Mouse (Mus musculus) urinary bladder, adult 2 months (tissue): ENCODE data around the gene Man2b1. TPM values are rescaled to one million over a fixed set of nuclear protein-coding genes. Genes with fewer than 3 reads are reported as not detected.
"Not testable (repeated sequence)": the region's sequence is repeated elsewhere in the genome, so short reads cannot be mapped to it uniquely, and the experiment has no call there.

Source experiments
- DNase-seq: peaks from one replicate; pipeline ENCODE4 v3.0.0; 2022; ENCODE audit warnings: low spot score
- polyA plus RNA-seq: library from polyadenylated mRNA; depleted of rRNA; stranded (reverse); fragments of >200 nt; gene quantifications from 2 replicates; pipeline ENCODE4 v1.2.3, GENCODE M21; 2012

Gene Man2b1
- polyA plus RNA-seq, 1 experiment: 74.8 TPM

- no peak for DNase-seq
Observed at GRCm38 (mm10) chr8:85074167-85074566, 8.9 kb upstream of the Man2b1 start.

DNA sequence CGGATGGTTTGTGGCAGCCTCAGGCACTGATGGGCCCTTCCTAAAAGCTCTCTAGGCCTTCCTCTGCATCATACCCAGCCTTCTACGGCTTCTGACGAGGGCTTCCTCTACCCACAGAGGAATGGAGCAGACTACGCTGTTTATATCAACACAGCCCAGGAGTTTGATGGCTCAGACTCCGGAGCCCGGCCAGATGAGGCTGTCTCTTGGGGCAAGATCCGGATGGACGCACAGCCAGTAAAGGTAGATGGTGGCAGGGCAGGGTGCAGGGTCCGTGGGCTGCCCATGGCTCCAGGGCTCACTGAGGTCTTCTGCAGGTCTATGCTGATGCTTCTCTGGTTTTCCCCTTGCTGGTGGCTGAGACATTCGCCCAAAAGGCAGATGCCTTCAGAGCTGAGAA lies 8.5 kb upstream of the Man2b1 start:
- DNase-seq: no peak

DNA sequence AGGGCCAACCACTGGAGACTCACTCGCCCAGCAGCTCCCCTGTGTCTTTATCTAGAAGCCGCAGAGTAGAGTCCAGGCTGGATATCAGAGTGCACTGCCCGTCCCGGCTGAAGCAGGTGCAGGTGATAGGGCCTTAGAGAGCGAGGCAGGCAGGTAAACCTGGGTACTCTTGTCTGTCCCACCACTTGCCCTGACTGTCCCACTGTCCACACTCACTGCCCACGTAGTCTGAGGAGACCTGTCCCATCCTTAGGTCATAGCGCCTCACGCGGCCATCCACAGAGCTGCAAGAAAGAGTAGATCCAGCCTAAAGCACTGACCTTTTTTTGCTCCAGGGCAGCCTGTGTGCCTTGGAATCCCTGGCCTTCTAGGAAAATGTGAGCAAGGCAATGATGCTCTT lies 7.1 kb upstream of the Man2b1 start:
- DNase-seq: no peak

DNA sequence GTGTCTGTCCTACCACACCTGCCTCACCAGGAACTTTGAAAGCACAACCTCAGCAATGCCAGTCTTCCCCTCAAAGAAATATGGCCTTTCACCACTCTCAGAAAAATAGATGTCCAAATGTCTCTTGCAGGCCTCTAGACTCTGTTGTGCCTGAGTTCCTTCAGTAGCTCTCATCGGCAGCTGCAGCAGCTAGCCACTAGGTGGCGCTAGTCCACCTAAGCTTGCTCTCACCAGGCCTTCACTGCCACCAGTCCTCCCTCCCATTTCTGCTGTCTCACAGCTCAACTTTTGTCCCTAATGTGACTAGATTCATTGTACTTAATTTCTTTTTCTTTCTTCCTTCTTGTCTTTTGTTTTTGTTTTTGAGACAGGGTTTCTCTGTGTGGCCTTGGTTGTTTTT lies 6.1 kb upstream of the Man2b1 start:
- DNase-seq: no peak

- DNase-seq: no peak
Observed at GRCm38 (mm10) chr8:85080214-85080531, 2.9 kb upstream of the Man2b1 start.

- no peak for DNase-seq
Observed at GRCm38 (mm10) chr8:85080532-85081215, 2.4 kb upstream of the Man2b1 start, which contains the start of gene Wdr83os. Wdr83os (plus strand) TSS chr8:85080740.

- DNase-seq: no peak
Observed at GRCm38 (mm10) chr8:85081216-85081555, 1.9 kb upstream of the Man2b1 start, which contains the start of gene Wdr83. Wdr83 (minus strand) TSS chr8:85081306.

GRCm38 (mm10) chr8:85082169-85082568 lies 901 bp upstream of the Man2b1 start:
- DNase-seq: not testable (repeated sequence)

GRCm38 (mm10) chr8:85084633-85085032 lies 1.6 kb downstream of the Man2b1 start:
- DNase-seq: no peak

- DNase-seq: no peak
Observed at GRCm38 (mm10) chr8:85086238-85086637, 3.2 kb downstream of the Man2b1 start.

DNA sequence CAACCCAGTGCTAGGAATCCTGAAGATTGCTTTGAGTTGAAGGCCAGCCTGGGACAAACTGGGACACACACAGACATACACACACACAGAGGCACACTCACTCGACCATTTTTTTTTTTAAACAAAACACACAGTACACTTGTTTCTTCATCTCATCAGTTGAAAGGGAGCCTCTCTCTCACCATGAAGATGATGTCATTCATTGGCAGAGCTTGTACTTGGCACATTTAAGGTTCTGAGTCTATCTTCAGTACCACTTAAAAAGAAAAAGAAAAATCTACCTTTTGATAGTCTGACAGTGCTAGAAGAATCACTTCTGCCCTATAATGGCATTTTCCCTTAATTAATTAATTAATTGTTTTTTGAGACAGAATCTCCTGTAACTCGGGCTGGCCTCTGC lies 5.7 kb downstream of the Man2b1 start:
- no peak for DNase-seq

- no peak for DNase-seq
Observed at GRCm38 (mm10) chr8:85090856-85091255, 7.8 kb downstream of the Man2b1 start.

DNA sequence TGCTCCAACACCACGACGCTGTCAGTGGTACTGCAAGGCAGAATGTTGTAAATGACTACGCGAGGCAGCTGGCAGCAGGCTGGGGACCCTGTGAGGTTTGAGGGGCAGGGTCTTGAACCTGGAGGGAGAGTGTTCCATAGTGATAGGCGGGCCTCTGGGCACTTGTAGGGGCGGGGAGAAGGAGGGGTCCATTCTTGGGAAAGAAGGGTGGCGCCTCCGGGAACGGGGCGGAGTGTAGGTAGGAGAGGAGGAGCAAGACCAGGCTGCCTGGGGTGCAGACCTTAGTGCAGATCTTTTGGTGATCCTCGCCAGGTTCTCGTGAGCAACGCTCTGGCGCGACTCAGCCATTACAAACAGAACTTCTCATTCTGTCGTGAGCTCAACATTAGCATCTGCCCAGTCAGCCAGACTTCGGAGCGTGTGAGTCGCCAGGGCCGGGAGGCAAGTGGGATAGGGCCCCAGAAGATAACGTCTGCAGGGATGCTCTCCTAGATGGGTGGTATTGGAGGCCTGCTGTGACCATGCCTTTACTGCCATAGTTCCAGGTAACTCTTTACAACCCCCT lies 8.5 kb downstream of the Man2b1 start:
- DNase-seq: no peak

GRCm38 (mm10) chr8:85095051-85095450 lies 12.0 kb downstream of the Man2b1 start:
- DNase-seq: no peak

- no peak for DNase-seq
Observed at GRCm38 (mm10) chr8:85095566-85095965, 12.5 kb downstream of the Man2b1 start.

GRCm38 (mm10) chr8:85096196-85096595 lies 13.1 kb downstream of the Man2b1 start:
- DNase-seq: no peak

- no peak for DNase-seq
Observed at GRCm38 (mm10) chr8:85096850-85097249, 13.8 kb downstream of the Man2b1 start.

DNA sequence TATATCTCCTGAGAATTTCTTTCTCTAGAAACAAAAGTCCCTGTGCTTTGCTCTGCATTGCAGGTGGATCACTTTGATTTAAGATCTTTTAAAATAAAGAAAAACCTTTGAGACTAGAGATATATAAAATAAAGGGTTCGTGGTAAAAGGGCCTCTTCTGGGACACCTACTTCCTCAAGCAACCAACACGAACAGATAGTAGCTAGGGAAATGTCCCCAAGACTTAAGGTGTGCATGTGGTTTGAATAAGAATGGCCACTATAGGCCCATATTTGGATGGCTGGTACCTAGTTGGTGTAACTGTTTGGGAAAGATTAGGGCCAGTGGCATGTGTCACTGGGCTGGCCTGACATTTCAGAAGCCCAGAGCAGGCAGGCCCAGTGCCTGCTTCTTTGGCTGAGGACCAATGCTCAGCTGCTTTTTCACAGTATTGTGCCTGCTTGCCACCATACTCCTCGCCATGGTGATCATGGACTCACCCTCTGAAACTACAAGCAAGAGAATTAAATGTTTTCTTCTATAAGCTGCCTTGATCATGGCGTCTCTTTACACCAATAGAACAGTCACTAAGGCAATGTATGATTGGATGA lies 17.1 kb downstream of the Man2b1 start:
- DNase-seq: no peak

GRCm38 (mm10) chr8:85113241-85113640 lies 30.2 kb downstream of the Man2b1 start:
- no peak for DNase-seq

DNA sequence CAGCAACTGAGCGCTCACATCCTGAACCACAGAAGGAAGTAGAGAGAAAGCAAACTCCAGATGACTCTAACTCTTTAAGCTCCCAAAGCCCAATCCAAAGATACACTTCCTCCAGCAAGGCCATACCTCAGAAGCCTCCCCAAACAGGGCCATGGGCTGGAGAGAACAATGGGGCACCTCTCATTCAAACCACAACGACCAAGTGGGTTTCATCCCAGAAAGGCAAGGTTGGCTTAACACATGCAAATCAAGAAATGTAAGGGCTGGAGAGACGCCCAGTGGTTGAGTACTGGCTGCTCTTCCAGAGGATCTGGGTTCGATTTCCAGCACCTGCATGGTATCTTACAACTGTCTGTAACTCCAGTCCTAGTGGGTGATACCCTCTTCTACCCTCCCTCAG lies 32.4 kb downstream of the Man2b1 start:
- no peak for DNase-seq

GRCm38 (mm10) chr8:85116984-85117383 lies 33.9 kb downstream of the Man2b1 start:
- DNase-seq: no peak

DNA sequence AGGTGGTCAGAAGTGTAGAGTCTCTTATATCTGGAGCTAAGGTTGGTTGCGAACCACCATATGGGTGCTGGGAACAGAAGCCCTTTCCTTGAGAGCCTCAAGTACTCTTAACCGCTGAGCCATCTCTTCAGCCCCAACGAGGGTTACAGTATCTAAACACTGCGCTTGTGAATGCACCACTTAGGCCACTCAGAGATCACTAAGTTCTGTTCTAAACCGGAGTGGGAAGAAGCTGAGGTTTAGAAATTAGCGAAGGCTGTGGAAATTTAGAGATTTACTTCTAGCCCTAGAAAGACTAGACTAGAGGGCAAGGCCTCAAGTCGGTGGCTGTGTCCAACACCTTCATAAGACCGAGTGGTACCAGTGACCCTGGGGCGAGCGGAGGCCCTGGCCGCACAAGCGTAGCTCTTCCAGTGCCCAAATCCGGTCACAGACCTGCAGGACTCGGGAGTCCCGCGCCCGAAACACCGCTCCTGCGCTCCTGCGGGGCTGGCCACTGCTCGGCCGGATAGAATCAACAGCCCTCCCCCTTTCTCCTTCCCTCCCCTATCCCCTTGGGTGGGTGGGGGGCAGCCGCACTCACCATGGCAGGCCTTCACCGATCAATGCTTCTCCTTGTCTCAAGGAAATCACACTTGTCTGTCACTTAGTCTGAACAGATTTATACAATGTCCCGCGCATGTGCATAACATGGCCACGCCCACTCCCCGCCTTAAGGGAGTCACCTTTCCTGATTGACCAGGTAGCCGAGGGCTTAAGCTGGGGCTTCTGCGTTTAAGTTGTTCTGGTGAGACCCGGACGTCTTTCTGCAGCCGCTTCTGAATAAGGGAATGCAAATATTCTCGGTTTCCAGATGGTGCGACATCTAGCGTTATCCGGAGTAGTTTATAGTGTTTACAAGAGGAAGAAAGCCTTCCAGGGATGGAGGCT lies 36.2 kb downstream of the Man2b1 start:
- DNase-seq: peak; percentile 69
